Mouse (Mus musculus) T-helper 17 cell (primary cell): ENCODE measurements at regions not wholly inside any gene's neighbourhood (a gene's known extent, or its start where the extent isn't known, plus 50 kb on each side); places are given as distances from the start of the nearest gene placed in this dataset.

Experiments used
- in situ Hi-C, 2 experiments: fragments of 300-600 bp; cut with MboI, MseI; formaldehyde crosslinking; loops; 1 replicate in 1 of 2; 2 replicates in 1 of 2; pipeline ENCODE4 v1.15.1; 2025; ENCODE audit warnings: high pct_unique_total_duplicates in 2 of 2

DNA sequence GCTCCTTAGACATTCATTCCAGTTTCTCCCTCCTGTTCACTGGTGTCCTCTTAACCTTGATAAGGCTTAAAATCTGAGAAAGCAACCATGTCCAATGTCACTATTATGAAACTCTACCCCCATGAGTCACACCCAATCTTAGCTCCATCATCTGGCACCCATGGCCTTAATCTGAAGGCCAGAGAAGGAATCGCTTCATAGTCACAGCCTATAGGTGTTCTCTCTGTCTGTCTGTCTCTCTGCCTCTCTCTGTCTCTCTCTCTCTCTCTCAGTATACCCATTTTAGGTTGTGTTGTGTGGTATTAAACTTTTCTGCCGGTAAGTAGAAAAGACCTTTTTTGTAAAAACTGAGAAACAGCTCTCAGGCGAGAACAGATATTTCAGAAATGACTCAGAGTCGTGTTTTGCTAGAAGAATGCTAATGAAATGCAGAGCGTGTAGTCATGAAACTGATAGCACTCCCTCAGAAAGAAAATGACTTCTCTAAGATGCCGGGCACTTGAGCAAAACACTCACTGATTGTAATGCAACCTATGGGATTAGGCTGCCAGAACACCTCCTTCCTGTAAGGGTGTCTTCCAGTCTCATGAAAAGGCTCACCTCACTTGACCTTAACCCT, 133.3 kb upstream of the Spdye4c start:
- in situ Hi-C loops: loop anchor here (5.0 to 10.0 kb wide), 5 partner anchors 35 to 1827 kb away; partner anchors contain the start of gene Idh3b (in 1 of the 2)

DNA sequence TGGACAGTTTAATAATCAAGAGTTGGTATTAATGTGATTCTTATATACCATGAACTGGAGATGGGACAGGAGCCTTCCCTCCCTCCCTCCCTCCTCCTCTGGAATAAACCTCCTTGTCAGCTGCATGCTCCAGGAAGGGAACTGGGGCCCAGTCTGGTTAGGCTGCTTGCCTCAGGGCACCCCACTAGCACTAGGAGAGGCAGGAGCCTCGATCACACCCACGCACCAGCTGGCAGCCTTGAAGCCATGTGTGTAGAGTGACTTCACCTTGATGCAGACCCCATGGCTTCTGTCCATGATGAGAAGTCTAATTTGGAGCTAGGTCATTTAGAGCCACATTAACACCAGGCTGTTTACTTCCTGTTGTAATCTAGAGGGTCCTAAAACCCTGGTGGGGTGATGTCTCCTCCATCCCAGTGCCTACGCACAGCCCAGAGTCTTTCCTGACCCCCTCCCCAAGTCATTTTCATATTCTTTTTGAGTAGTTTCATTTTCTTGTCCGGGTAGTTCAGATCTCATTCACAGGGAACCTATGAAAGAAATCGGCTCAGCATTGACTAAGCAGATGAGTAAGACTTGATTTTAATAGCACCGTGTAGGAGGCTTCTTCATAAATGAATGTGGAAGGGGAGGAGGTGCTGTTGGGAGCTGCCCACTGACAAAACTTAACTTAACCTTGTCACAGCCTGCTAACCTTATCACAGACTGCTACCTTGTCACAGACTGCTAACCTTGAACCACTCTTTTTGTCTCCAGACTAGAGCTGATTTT, 125.6 kb upstream of the Spdye4c start:
- in situ Hi-C loops: loop anchor here in 1 of 2 experiments (5.0 kb wide), 1 partner anchor 33 kb away; no protein-coding TSS in a partner anchor

DNA sequence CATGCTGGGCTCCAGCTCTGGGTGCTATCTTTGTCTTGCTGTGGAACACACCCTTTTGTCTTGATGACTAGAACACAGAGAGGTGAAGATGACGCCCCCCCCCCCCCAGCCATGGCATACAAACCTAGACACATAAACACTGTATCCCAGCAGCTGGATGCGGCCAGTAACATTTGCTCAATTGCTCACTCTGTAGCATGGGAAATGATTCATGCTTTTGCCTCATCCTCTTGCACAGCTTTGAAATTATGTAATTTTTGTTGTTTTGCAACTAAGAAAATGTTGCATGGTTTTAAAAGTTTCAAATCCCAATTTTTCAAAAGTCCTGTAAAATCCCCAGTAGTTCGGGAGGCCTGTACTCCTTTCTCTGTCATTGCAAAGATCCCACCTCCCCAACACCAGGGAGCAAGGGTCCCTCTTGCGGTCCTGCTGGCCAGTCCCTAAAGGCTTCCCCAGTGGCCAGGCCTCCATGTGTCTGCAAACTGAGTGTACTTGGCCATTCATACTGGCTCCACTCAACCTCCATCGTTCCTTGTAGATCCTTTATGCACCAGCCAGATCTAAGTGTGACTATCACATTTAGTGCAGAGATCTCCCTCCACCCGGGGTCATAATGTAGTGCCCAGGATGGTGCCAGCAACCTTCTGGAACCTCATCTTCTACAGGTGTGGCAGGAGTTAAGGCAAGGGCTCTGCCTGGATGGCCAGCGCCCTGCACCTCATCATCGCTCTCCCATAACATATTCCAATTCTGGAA, 123.3 kb upstream of the Spdye4c start:
- in situ Hi-C loops: loop anchor here in 1 of 2 experiments (5.0 kb wide), 1 partner anchor 35 kb away; no protein-coding TSS in a partner anchor

DNA sequence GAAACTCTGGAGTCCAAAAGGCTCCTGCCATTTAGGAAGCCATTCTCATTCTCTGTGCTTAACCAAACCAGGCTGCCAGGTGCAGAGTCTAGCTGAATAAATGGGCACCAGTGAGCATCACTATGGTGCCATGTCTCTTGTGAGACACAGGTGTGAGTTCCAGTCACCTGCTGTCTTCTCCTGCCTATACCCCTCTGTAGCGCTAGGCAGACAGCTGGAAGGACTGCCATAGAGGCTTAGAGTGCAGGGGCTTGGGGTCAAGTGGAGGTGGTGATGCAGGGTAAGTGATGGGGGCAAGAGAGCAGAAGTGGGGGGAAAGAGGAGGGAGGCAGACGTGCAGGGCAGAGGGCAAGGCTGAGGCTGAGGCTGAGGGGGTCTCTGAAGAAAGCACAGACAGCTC, 122.7 kb upstream of the Spdye4c start:
- in situ Hi-C loops: loop anchor here in 1 of 2 experiments (5.0 kb wide), 1 partner anchor 36 kb away; no protein-coding TSS in a partner anchor

DNA sequence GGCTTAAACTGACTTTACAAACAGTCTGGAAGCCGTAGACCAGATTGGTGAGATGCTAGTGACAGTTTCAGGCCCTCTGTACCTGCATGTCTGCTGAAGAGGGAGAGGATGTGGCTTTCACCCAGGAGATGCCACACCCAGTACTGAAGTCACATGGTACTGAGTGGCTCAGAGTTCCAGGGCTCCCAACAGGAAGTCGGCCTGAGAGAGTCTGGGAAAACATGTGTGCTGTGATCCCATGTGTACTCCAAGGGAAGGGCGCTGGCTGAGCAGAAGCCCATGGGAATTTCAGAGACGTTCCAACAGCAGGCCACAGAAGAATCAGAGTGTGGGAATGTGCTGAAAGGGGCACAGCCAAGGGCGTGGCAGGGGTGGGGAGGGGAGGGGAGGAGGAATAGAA, 120.7 kb upstream of the Spdye4c start:
- in situ Hi-C loops: no loop called here

DNA sequence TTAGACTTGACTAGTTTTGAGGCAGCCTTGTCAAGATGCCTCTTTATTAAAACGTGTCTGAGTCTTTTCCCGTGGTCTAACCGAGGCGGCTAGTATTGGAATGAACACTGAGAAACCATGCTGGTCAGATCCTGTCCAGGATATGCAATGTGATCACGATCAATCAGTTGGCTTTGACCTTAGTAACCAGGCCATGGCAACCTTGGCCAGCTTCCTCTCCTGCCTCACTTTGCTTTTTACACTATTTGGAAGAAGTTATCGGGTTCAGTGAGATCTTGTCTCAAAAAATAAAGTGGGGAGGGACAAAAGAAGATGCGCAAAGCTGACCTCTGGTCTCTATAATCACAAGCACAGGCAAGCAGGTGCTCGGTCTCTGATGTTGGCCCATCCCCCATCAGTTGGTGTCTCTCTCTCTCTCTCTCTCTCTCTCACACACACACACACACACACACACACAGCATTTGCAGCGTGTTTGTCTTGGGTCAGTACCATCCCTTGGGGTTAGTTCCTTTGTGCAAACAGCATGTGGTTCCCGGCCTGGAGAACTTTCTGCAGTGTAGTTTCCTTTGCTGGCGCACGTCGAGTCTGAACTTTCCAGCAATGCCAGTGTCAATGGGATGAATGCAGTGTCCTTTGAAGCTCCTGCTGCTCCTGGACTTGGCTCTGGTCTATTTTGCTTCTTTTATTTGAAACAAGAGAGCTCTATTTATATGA, 117.6 kb upstream of the Spdye4c start:
- in situ Hi-C loops: no loop called here

DNA sequence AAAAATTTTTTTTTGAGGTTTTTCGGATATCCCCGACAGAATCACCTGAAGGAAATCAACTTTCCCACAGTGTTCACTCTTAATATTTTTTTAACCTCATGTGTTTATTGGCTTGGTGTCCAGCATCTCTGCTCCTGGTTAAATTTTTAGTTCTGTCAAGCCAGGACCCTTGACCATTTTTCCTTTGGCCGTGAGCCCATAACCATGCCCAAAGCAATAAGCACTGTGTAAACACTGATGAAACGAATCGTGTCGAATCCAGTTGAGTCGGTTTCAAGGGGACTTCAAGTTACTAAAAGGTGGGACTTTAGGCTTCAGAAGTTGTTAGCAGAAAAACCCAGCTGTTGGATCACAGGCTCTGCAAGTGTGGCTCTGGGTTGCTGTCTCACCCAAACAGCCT, 117.0 kb upstream of the Spdye4c start:
- in situ Hi-C loops: no loop called here

DNA sequence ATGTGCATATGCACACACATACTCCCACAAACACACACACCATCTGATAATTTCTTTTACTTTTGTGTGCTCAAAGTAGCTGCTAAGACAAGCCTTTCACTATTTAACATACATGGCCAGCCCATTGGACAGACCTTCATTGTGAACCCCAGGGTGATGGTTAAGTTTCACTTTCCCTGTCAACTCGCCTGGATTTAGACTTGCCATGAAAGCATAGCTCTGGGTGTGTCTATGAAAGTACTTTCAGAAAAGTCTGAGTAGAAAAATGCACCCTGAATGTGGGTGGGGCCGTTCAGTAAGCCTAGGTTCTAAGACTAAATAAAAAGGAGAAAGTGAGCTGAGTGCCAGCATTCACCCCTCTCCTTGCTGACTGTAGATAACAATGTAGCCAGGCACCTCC, 113.8 kb upstream of the Spdye4c start:
- in situ Hi-C loops: no loop called here

DNA sequence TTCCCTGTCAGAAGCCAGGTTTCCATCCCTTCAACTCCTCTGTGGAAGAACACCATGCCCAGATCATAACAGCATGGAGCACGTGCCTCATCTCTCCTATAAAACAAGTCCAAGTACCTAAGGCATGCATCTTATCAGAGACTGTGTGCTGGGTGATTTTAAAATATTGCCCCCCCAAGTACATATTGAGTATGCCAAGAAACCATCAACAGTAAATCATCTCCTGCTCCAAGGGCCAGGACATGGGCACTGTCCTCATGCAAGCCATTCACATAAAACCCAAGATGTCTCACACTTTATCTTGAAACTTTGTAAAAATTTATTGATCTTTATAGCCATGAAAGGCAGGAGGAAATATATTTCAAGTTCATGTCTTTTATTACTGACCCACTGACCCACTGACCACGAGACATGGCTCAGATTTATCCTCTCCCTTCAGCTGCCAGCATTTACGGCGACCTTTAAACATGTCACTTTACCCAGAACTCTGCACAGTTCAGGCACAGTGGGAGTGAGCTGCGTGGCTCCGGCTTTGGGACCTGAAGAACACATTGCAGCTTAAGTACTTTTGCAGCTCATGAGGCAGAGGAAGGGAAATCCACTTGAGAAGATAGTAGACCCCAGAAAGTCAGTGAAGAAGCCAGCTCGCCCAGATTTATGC, 99.7 kb upstream of the Spdye4c start:
- in situ Hi-C loops: loop anchor here in 1 of 2 experiments (10.0 kb wide), 1 partner anchor 1013 kb away; no protein-coding TSS in a partner anchor

DNA sequence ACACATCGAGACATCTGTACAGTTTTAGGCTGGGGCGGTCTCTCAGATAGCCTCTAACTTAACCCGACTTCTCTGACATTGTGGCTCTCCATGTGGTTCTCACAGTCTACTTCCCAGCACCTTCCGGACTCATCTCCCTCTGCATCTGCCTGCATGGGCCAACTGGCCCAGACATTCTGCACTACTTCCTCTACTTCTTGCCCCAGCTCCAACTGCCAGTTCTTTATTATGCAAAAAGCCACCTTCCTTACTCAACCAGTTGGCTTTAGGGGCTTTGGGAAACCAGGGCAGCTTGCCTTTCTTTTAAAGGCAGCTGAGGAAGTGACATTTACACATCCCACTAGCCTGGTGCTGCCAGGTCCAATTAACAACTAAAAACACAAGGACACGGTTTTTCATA, 97.1 kb upstream of the Spdye4c start:
- in situ Hi-C loops: loop anchor here in 1 of 2 experiments (10.0 kb wide), 1 partner anchor 1011 kb away; no protein-coding TSS in a partner anchor

DNA sequence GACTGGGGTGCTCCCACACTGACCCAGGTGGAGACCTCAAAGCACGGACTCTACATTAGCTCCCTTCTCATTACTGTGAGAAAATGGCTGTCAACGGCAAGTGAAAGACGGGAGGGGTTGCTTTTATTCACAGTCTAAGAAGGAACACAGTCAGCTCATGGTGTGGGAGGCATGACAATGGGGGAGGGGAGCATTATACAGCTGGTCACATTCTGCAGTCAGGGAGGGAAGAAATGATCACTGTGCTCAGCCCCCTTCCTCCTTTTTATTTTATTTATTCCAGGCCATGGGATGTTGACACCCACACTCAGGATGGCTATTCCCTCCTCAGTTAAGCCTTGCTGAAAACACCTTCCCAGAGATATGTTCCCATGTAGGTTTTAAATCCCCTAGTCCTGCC, 93.1 kb upstream of the Spdye4c start:
- in situ Hi-C loops: loop anchor here (5.0 to 10.0 kb wide), 2 partner anchors 41 to 1007 kb away; no protein-coding TSS in a partner anchor

DNA sequence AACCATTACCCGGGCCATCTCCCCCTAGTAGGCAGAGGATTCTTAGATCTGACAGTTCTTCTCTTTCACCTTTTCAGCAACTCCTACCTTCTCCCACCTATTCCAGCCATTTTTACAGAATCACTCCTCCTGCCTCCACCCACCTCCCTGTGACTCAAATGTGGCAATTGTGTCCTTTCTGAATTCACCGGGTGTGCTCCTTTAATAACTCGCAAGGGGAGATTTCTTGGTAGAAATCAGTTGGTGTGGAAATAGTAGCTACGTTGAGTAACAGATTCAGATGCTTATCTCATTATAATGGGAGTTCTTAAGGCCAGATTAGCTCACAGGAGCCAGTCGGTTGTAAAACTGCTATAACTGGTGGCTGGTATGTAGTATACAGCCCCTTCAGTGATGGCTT, 92.4 kb upstream of the Spdye4c start:
- in situ Hi-C loops: loop anchor here (5.0 to 10.0 kb wide), 2 partner anchors 41 to 1006 kb away; no protein-coding TSS in a partner anchor

DNA sequence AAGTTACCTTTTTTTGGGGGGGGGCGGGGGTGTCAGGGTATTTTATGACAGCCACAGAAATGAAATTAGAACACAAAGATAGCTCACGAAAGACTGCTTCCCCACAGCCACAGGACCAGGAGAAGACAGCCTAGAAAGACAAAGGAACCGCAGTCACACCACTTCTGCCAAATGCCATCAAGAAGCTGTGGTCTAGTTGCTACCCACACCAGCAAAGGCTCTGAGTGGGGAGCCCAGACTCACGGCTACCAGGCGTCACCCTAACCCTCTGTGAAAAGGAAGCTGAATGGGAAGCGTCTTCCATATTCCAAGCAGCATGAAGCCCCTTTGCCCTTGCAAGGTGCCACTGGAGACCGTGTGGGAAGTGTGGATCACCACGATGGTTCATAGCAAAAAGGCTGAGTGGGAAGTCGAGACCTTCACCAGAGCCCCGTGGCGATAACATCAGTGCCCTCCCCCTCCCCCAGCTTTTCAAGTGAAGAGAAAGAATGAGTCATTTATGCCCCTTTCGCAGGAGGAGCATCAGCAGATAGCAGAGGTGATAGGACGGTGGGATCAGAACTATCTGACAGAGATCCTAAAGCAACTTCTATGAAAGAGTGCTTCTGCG, 91.3 kb upstream of the Spdye4c start:
- in situ Hi-C loops: loop anchor here (5.0 to 10.0 kb wide), 2 partner anchors 42 to 1005 kb away; no protein-coding TSS in a partner anchor

DNA sequence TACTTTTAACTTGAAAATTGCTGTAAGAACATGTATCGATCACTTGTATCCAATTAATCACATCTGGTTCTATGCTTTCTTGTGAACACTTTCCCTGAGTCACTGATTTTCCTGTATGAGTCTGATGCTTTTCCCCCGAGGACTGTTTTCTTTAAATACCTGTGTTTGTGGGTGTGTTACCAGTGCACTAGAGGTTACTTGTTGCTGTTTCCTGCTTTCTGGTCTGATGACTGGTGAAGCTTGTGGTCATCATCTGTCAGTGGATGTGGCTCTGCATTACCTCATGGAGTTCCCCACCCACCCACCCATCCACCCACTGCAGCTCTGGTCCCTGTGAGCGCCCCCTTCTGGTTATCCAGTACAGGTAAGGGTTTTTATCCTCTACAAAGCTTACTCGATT, 88.3 kb upstream of the Spdye4c start:
- in situ Hi-C loops: loop anchor here in 1 of 2 experiments (5.0 kb wide), 1 partner anchor 45 kb away; no protein-coding TSS in a partner anchor

DNA sequence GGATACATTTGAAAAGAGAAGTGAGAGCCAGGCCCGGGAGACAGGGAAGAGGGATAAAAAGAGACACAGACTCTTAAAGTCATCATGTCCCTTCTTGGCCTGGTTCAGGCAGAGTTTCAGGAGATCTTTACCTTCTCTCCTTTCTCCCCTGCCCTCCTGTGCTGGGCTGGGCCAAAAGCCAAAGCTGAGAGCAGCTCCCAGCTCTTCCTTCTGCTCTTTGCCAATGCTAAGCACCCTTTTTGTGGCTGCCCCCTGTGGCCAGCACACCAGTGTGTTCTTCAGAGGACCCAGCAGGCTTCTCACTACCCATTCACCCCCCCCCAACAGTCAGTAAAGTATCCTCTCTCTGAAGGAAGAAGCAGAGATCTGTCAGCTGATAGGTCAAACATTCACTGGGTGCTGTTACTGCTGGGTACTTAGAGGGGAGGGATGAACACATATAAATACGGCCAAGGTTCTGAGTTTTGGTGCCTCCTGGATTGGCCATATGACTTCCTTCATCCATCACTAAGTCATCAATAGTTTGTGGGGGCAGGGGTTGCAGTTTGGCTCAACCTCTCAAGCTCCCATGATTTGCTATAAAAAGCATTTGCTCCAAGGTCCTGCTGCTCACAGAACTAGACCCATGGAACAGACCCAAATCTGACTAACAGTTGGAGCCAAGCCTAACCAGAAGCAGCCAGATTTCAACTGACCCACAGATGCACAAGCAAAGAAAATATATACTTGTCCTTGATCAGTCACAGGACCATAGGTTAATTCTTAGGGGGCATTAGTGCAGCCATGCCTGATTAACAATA, 87.7 kb upstream of the Spdye4c start:
- in situ Hi-C loops: loop anchor here in 1 of 2 experiments (5.0 kb wide), 1 partner anchor 46 kb away; no protein-coding TSS in a partner anchor

DNA sequence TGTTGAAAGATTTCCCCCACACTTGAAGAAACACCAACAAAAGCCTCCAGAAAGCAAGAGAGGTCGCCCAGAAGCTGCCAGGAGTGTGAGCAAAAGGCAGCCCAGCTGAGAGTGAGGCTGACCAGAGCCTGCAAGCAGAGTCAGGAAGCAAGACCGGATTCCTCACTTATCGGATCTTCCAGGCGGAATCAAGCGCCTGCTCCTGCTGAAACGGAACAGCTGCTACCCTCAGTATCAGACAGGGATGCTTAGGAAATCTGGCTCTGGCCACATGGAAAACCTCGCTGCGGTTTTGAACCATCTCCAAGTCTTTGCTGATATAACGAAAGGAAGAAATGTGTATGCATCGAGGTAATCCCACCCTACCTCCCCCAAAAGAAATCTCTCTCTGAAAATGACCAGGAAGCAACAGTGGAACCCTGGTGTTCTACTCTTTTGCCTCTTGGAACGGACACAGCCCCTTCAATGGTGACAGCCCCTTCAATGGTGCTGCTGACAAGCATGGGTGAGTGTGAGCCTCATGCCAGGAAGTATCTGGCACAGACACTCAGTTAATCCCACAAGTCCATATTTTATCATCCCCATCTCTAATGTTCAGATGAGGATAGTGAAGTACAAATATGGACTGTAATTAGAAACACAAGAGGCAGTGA, 83.3 kb upstream of the Spdye4c start:
- in situ Hi-C loops: no loop called here

DNA sequence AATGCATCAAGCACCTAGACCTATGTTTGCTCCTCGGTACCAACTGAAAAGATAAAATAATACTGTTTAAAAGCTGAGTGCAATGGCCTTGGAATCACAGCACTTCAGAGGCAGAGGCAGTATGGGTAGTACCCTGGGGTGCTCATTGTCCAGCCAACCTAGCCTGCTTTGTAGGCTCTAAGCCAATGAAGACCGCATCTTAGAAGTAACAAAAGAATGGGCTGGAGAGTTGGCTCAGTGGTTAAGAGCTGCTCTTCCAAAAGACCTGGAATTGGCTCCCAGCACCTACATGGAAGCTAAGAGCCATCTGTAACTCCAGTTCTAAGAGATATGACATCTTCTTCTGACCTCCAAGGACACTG, 82.8 kb upstream of the Spdye4c start:
- in situ Hi-C loops: no loop called here

DNA sequence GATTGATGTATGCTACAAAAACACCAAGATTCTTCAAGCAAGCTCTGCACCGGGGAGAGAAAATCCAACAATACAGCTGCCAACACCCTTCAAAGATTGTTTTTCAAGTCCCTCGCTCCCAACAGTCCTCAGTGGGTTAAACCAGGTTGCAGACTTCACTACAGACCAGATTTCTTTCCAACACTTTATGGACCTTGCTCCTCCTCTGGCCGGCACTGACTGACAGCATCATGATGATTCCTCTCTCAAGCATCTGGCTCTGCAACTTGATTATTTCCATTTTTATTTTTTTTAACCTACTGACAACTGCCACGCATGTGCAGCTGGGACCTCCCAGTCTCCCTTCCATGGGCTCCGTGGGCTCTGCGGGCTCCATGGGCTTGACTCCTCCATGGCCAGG, 79.7 kb upstream of the Spdye4c start:
- in situ Hi-C loops: loop anchor here in 1 of 2 experiments (5.0 kb wide), 1 partner anchor 74 kb away; no protein-coding TSS in a partner anchor
